Mouse (Mus musculus): ENCODE data around the gene Igsf9b. TPM values are rescaled to one million over a fixed set of nuclear protein-coding genes. Genes with fewer than 3 reads are reported as not detected.

Gene Igsf9b
- total RNA-seq, 2 experiments from 2014 or later = not detected

- ATAC-seq (replicated peaks; ENCODE audit: low FRiP score, low TSS enrichment, poor library complexity, severe bottlenecking) = no peak
Observed at GRCm38 (mm10) chr9:27323412-27323811, 24.4 kb downstream of the Igsf9b start.

- no peak for ATAC-seq (replicated peaks; ENCODE audit: low FRiP score, low TSS enrichment, poor library complexity, severe bottlenecking)
Observed at GRCm38 (mm10) chr9:27325920-27326319, 26.9 kb downstream of the Igsf9b start.

GRCm38 (mm10) chr9:27327558-27327957 lies 28.6 kb downstream of the Igsf9b start:
- no peak for ATAC-seq (replicated peaks; ENCODE audit: low FRiP score, low TSS enrichment, poor library complexity, severe bottlenecking)

DNA sequence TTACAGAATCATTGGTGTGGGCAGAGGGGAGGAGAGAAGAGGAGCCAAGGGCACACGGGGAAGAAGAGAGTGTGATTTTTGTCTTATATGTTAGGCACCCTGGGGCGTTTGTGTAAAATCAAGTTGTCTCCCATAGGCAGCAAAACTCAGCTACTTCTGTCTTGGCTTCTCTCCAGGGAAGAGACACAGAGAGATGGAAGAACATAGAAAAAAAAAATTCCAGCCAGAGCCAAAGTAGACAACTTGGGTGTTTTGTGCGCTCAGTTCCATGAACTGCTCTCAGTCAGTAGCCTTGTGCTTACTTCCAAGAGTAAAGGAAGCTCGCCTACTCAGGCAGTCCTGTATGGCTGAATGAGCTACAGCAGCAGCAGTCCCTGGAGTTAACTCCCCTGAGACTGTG lies 31.4 kb downstream of the Igsf9b start:
- ATAC-seq (replicated peaks; ENCODE audit: low FRiP score, low TSS enrichment, poor library complexity, severe bottlenecking) = no peak

- no peak for ATAC-seq (replicated peaks; ENCODE audit: low FRiP score, low TSS enrichment, poor library complexity, severe bottlenecking)
Observed at GRCm38 (mm10) chr9:27331538-27331937, 32.5 kb downstream of the Igsf9b start.

DNA sequence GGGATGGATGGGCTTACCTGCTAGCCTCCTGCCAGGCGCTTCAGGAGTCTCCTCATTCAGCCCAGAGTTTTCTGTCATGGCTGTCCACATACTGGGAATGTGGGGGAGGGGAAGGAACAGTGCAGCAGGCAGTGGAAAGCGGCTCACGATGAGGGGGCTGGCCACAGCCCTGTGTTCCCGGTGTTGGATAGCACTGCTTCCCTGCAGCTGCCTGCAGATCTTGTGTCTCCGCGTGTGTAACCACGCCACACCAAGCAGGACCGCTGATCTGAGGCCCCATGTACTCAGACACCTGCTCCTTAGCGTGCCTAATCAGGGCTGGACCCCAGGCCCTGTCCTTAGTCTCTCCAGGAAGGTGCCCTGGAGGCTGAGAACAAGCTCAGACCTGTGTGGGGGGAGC lies 35.9 kb downstream of the Igsf9b start:
- ATAC-seq (replicated peaks; ENCODE audit: low FRiP score, low TSS enrichment, poor library complexity, severe bottlenecking) = no peak

GRCm38 (mm10) chr9:27336962-27337636 lies 38.1 kb downstream of the Igsf9b start:
- ATAC-seq (replicated peaks; ENCODE audit: low FRiP score, low TSS enrichment, poor library complexity, severe bottlenecking) = no peak

- ATAC-seq (replicated peaks; ENCODE audit: low FRiP score, low TSS enrichment, poor library complexity, severe bottlenecking) = no peak
Observed at GRCm38 (mm10) chr9:27339168-27339567, 40.2 kb downstream of the Igsf9b start.

DNA sequence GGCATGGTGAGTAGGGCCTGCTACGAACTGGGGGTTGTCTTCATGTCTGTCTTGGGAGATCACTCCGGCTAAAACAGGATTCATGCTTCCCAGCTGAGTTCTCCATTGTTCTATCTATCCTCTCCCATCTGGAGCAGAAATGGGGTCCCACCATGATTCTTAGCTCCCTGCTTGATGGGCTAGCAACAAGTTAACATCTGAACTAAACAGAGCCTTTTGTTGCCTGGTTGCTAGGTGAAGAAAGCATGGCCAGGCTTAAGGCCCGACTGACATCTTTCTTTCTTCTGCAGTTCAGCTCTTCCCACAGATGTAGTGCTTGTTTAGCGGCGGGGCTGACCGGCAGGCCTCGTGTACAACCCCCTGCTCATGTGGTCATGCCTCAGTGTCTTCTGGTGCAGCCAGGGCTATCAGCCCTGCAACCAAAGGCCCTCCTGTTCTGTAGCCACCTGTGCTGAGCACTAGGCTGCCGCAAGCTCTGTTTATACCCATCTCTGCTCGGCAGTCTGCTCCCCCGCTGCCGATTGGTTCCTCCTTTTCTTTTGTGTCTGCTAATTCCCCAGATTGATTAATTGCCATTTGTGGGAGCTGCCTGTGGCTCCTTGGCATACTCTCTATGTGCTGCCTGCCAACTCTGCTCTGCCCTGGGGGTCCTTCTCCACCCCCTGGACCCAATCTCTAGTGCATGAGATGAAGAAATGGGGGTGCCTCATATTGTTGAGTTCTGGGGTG lies 47.7 kb downstream of the Igsf9b start:
- ATAC-seq (replicated peaks; ENCODE audit: low FRiP score, low TSS enrichment, poor library complexity, severe bottlenecking) = no peak

GRCm38 (mm10) chr9:27353082-27353481 lies 54.1 kb downstream of the Igsf9b start:
- no peak for ATAC-seq (replicated peaks; ENCODE audit: low FRiP score, low TSS enrichment, poor library complexity, severe bottlenecking)

DNA sequence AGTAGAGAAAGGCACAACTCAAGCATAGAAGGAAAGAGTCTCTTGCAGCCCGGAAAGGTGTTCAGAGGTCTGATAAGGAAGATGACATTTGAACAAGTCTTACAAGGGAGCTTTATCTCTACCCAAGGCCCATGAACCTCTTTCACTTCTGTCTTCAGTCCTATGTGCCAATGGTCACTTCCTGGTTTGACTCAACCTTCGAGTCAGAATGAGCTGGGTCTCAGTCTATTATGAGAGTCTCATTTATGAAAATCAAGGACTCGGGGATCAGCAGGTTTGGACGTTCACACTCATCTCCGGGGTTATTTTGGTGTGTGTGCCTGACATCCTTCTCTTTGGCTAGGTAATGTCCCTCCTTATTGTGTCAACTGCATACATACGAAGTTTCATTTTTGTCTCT lies 58.9 kb downstream of the Igsf9b start:
- no peak for ATAC-seq (replicated peaks; ENCODE audit: low FRiP score, low TSS enrichment, poor library complexity, severe bottlenecking)

GRCm38 (mm10) chr9:27367231-27367630 lies 68.2 kb downstream of the Igsf9b start:
- ATAC-seq (replicated peaks; ENCODE audit: low FRiP score, low TSS enrichment, poor library complexity, severe bottlenecking) = no peak

DNA sequence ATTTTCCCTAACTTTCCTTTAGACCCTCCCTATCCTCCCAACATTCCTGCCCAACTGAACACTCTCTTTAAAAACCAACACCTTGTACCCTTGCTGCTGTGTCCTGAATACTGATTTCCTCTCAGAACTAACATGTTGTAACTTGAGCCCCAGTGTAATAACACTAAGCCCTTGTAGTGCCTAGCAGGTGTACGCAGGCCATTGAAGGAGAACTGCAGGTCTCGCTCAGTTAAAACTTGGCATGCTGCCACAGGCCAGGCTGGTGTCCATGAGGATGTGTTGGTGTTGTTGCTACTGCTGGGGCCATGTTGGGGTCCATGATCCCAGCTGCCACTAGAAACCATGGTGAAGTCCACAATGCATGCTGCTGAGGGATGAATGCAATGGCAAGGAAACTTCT lies 70.1 kb downstream of the Igsf9b start:
- no peak for ATAC-seq (replicated peaks; ENCODE audit: low FRiP score, low TSS enrichment, poor library complexity, severe bottlenecking)

DNA sequence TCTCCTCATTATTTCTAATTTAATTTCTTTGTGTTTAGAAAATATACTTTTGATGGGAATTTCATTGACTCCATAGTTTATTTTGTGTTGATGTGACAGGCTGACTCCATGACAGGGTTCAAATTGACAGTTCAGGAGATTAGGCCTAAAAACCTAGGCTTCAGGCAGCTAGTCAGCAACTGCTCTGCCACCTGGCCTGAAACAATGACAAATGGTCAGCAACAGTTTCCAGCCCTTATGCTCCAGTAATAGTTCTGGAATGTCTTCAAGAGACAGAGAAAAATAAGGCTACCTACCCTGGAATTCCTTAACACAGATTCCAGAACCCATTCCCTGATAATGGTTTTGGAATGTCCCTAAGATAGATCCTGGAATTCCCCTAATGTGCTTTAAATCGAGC lies 76.7 kb downstream of the Igsf9b start:
- no peak for ATAC-seq (replicated peaks; ENCODE audit: low FRiP score, low TSS enrichment, poor library complexity, severe bottlenecking)

- ATAC-seq (replicated peaks; ENCODE audit: low FRiP score, low TSS enrichment, poor library complexity, severe bottlenecking) = no peak
Observed at GRCm38 (mm10) chr9:27386951-27387350, 87.9 kb downstream of the Igsf9b start.

DNA sequence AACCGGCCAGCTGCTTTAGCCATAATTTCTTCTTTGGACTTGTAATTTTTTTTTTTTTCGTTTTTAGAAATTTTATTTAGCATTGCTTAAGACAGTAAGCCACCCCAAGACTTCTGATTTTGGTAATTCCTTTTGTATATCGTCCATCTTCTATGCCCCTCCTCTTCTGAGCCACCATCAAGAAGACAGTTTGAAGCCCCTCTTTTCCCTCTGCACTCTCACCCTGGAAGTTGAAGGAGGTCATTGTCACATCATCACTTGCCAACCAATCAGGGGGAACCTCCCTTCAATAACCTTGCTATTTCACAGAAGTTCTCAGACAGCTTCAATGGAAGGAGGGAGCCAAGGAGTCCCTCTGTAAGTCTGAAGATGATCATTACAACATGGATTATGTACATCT lies 97.5 kb downstream of the Igsf9b start, which contains the start of gene Spata19:
Gene Spata19, plus strand, starts transcription at position 301 of the 400 bp plus-strand sequence.
- no peak for ATAC-seq (replicated peaks; ENCODE audit: low FRiP score, low TSS enrichment, poor library complexity, severe bottlenecking)

DNA sequence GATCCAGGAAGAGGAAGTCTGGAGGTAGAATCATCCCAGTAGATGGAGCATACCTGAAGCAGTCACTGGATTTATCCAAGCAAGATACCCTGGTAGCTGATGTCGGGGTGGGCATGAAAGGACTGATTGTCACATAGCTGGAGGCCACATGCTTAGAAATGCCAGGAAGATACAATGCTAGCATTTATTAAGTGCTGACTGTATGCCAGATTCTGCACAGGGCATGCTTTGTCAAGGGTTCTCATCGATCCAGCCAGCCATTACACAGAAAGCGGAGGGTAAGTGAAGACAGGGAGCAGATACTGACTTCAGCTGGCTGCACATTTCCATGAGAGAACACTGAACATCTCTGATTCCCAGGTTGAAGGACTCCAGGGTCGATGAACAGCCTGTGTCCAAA lies 102.2 kb downstream of the Igsf9b start:
- ATAC-seq (replicated peaks; ENCODE audit: low FRiP score, low TSS enrichment, poor library complexity, severe bottlenecking) = no peak
